Mouse (Mus musculus) gastrocnemius, postnatal 36 days (tissue): ENCODE data around the gene Rpl10. TPM values are rescaled to one million over a fixed set of nuclear protein-coding genes. Genes with fewer than 3 reads are reported as not detected.

Source experiments
- DNase-seq, 2 experiments: peaks; one replicate each; pipeline ENCODE4 v3.0.0; 2022
- intact Hi-C: fragments of 180-260 bp; cut with DNase I; formaldehyde crosslinking; loops from one replicate; pipeline ENCODE4 v1.15.1; 2025
- total RNA-seq, 2 experiments: library from RNA; stranded (reverse); gene quantifications; 2 replicates each; pipeline ENCODE4 v1.2.3; 2021

The Rpl10 gene
- total RNA-seq, 2 experiments from 2014 or later, result 133 to 141 TPM

DNA sequence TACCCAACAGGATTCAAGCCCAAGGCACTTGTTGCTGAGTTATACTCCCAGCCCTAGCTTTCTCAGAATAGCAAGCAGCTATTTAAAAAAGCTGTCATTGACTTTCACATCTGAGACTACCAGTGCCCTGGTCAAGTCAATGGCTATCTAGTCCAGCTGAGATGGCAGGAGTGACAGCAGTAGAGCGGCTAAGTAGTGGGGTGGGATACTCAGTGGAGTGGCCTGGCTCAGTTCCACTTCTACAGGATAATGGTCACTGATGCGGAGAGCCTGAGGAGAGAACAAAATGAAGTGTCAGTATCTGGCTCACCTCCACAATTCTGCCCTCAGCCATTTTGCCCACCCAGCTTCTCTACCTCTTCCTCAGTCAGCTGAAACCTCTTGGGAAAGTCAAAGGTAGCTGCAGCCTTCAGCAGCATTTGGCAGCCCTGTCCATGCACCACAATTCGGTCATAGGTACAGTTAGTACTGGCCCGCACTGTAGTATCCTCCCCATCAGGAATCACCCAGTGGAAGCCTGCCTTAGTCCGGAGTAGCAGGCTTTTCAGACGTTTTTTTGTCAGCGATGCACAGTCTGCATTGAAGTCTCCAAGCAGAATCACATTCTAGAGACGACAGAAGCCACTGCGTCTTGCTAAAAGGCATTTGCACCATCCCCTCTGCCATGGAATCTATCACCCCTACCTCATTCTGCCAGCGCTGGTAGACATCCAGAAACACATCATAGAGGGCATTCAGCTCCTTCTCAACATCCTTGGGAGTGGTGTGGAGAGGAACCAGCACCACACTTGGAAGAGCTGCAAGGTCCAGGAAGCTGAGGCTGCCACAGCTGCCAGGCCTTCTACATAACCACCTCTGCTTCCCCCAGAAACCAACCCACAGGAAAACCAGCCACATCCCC, 3.1 kb downstream of the Rpl10 start:
- no peak for DNase-seq
- intact Hi-C loops, result no loop called here

DNA sequence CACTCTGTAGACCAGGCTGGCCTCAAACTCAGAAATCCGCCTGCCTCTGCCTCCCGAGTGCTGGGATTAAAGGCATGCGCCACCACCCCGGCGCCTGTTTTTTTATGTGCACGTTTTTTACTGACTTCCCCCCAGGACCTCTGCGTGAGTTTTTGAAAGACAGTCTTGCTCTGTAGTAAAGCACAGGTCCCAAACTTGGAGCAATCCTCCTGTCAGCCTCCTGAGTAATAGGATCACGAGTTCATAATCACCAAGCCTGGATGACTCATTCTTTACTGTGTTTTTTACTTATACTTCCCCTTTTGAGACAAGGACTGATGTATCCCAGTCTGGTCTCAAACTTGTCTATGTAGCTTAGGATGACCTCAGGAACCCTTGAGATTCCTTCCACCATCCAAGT, 7.3 kb downstream of the Rpl10 start:
- DNase-seq, result no peak
- intact Hi-C loops, result no loop called here

DNA sequence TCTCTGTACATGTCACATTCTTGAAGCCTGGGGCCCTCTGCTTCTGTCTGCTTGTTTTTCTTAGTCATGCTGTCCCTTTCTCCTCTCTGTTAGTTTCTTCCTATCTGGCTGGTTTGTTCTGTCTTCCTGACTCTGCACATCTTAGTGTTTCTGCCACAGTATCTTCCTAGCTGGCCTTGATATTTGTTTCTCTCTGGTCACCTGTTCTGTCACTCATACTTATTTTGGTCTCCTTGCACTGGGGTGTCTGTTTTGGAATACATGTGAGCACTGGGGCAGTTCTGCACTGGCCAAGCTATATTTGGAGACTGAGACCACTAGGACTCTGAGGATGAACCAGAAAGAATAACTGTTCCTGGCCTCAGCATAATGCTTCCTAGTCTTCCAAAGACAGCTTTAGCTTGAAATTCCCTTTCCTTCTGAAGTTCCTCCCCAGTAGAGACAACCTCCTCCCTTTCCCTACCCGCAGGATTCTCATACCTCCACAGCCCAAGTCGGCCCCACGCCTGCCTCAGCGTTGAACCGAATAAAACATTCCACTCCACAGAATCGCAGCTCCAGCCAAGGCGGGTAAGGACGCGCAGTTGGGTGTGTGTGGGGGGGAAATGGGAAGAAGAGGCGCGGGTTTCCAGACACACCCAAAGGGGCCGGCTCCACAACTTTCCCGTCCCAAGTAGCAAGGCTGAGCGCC, 10.6 kb downstream of the Rpl10 start:
- no peak for DNase-seq
- intact Hi-C loops, result no loop called here

DNA sequence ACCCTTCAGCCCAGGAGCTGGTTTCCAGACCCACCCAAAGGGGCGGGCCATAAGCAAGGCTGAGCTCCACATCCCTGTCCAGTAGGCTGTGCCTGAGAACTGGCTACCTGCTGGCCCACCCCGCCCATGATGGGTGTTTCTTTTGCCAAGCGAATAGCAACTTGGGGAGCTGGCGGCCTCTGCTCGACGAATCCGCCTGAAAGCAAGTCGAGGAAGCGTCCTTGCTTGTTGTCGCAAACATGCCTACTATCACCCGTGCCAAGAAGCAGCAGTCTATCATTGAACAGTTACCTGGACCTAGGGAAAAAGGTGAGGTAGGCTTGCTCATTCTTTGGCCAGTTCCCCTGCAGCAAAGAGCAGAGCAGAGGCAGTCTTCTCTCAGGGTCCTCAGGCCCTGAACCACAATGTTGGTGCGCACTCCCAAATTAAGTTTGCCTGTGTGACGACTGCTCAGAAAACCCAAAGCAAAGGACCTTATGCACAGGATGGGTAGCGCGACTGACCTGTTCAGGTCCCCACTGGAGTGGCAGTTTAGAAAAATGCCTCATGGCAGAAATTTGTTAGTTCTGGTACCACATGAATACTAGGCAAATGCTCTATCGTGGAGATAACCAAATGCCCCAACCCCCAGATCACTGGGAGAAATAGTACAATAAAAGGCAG, 11.3 kb downstream of the Rpl10 start, which contains the start of the genes Taz and Dnase1l1:
TSS of gene Taz (plus strand) at position 181 of the 663 bp plus-strand sequence.
TSS of gene Dnase1l1 (minus strand) at position 606 of the 663 bp plus-strand sequence.
- peak; percentile 62 to 79 for DNase-seq
- intact Hi-C loops, result loop anchor here (2.0 kb wide), 1 partner anchor 19 kb away; no protein-coding TSS in a partner anchor

DNA sequence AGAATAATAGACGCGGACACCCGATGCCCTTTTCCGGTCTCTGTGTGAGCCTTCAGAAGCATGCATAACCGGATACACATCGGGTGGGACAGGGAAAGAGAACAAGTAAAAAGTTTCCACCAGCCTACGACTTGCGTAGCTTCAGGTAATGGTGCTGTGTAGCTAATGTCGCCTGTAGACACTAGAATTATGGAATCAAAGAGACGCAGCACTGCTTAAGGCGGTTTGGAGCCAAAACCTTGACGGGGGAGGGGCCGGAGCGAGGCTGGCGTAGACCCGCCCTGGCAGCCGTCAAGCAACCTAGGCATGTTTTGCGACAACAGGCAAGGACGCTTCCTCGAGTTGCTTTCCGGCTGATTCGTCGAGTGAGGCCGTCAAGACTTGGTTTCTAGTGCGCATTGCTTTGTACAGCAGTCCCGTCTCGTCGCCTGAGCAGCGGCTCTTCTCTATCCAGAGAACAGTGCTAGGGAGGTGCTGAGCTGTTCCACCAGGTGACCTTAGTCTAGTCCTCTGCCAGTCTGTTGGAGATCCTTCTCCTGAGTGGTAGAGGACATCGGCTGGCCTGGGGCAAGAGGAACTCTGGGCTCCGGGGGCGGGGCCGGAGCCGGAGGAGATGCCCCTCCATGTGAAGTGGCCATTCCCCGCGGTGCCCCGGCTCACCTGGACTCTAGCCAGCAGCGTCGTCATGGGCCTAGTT, 11.9 kb downstream of the Rpl10 start:
- intact Hi-C loops, result loop anchor here (2.0 kb wide), 1 partner anchor 18 kb away; no protein-coding TSS in a partner anchor
- peak; percentile 75 to 76 for DNase-seq

DNA sequence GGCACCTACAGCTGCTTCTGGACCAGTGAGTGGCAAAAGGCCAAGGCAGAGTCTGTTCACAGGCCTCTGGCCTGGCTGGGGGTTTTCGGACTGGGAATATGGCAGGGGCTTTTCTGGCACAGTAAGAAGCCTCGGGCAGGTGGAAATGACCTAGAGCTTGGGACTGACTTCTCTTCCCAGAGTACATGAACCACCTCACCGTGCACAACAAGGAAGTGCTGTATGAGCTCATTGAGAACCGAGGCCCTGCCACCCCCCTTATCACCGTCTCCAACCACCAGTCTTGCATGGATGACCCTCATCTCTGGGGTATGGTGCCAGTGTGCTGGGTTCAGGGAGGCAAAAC, 12.5 kb downstream of the Rpl10 start:
- DNase-seq, result no peak
- intact Hi-C loops, result loop anchor here (2.0 kb wide), 1 partner anchor 18 kb away; no protein-coding TSS in a partner anchor

DNA sequence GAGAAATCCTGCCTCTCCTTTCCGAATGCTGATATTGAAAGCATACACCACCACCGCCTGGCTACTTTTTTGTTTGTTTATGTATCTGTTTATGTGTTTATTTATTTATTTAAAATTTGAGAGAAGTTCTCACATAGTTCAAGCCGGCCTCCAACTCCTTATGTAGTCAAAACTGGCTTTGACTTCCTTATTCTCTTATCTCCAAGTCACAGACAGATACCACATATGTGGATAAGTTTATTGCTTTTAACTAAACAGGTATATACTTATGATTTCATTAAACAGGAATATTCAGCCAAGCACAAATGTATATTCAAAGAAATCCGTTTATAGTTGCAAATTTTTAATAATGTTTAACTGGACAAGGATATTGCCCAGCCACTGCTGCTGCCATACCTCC, 22.8 kb downstream of the Rpl10 start:
- intact Hi-C loops, result no loop called here
- DNase-seq, result no peak

DNA sequence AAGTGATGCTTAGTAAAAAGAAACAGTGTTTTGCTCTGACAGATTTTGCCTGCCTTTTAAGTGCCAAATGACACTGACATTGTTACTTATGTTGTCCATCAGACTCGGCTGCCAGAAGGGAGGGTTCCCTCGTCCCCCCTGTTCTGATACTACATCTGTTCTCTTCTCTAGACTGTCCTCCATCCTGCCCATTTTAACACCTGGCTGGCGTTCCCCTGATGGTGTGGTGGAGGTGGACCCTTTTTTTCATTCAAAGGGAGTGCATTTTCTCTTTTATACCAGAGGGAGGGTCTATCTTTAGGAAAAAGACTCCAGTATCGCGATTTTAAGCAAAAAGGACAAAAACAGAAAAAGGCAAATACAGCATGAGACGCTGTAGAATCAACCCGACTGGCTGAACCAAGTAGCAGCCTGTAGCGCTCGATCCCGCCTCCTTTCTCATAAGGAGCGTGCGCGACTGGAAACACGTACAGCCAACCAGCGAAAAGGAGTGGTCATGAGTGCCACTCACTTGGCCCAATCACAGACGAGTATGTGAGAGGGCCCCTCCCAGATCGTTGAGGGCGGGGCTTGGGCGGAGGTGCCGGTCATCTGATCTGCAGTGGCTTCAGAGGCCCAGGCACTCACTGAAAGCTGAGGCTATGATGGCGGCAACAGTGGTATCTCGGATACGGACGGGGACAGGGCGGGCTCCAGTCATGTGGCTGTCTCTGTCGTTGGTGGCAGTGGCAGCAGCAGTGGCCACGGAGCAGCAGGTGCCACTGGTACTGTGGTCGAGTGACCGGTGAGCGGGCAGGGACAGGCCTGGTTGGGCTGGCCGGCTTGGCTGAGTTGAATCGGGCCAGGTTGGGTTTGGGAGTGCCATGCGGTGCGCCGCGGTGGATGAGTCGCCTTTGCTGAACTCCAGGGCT, 26.2 kb downstream of the Rpl10 start, which contains the start of gene Atp6ap1:
TSS of gene Atp6ap1 (plus strand) at position 560 of the 911 bp plus-strand sequence.
- intact Hi-C loops, result no loop called here

DNA sequence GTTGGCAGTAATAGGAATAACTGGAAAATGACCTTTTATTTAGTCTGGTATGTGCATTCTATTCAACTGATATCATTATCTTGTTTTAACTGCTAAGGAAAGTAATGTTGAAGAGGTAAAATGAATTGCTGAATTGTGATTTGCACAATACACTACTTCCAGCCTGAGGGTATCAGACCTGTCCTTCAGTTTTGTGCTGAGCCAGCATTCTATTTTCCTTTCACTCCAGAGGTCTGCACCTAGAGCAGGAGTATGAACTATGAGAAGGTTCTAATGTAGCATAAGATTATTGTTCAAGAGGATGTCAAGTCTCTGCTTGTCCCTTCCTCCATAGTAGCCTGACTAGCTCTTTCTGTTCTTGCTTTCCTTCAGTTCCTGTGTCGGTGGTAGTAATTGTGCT, 27.7 kb downstream of the Rpl10 start:
- DNase-seq, result no peak
- intact Hi-C loops, result no loop called here

More for the DNA sequence above, 26.2 kb downstream of the Rpl10 start, which contains the start of gene Atp6ap1:
- peak; percentile 90 to 91 for DNase-seq

DNA sequence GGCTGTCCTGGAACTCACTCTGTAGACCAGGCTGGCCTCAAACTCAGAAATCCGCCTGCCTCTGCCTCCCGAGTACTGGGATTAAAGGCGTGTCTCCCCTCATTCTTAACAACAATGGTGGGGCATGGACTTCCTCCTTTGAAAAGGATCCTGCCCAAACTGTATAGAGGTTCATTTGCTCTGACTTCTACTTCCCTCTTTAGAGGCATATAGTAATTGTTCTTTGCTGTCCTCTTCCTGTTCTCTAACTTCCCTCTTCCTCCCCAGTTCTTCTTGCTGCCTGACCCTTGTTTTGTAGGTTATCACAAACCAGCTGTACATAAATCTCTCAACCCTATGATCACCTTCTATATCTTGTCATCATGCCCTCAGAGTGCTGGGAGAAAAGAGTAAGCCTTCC, 29.1 kb downstream of the Rpl10 start:
- intact Hi-C loops, result loop anchor here (2.0 to 5.0 kb wide), 2 partner anchors 17 to 47 kb away; partner anchors contain the start of genes Dnase1l1 and Emd
- no peak for DNase-seq

DNA sequence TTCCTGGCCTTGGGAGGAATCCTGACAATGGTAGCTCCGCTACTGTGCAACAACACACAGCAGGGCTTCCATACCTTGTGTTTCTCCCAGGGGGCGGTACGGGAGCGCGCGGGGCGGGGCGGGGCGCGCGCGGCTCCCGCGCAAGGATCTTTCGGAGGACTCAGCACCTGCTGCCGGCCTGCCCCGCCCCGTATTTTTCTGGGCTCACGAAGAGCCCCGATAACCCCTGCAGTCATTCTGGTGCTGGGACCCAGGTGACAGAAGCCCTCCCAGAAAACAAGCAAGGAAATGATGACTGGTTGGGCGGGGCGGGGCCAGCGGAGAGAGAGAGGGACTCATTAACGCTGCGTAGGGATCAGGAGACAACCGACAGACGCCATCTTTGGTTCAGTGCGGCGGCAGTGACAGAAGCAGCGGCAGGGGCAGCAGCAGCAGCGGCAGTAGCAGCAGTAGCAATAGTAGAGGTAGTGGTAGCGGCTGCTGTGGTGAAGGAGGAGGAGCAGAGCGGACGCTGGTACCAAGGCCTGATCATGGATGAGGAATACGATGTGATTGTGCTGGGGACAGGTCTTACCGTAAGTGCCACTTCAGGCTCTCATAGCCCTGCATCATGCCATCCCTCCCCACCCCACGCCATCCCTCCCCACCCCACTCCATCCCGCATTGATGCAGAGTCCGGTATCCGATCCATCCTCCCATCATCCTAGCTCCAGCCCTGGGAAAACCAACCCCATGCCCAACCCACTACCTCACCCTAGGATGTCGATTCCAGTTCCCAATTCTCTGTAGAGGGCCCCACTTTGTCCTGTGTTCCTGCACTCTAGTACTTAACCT, 34.5 kb downstream of the Rpl10 start, which contains the start of gene Gdi1:
TSS of gene Gdi1 (plus strand) at position 132 of the 834 bp plus-strand sequence.
- peak; percentile 53 to 73 for DNase-seq
- intact Hi-C loops, result loop anchor here (5.0 kb wide), 2 partner anchors 53 to 67 kb away; partner anchors contain the start of genes Emd, Slc10a3 and Ubl4a

DNA sequence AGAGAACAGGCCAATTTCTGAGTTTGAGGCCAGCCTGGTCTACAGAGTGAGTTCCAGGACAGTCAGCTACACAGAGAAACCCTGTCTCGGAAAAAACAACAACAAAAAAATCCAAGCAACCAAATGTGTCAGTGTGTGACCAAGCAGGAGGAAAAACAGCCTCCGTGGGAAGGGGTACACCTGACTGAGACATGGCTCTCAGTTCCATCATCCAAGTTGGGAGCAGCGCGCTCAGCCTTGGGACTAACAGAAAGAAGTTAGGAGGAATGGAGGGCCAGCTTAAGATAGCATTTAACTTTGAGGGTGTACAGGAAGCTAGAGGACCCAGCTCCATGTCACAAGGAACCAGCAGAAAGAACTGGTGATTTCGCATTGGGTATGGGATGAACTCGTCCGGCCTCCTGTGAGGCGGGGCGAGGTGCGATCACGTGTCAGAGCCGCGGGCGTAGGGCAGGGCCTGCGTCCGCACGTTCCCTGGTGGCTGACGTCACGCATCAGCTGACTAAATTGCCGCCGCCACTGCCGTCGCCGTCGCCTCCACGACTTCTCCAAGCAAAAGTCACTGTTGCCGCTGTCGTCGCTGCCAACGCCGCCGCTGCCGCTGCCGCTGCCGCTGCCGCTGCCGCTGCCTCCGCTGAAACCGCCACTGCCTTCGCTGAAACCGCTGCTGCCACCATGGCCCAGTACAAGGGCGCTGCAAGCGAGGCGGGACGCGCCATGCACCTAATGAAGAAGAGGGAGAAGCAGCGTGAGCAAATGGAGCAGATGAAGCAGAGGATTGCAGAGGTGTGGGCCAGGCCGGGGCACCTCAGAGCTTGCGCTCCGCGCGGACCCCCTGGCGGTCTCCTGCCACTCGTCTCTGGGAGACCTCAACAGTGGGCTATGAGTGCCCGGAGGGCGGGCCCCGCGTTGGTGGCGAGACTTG, 42.2 kb downstream of the Rpl10 start, which contains the start of gene Fam50a:
TSS of gene Fam50a (plus strand) at position 494 of the 925 bp plus-strand sequence.
- intact Hi-C loops, result no loop called here

More for the DNA sequence above, 42.2 kb downstream of the Rpl10 start, which contains the start of gene Fam50a:
- peak; percentile 76 to 87 for DNase-seq
